Mouse (Mus musculus) neural tube, embryonic 11.5 days (tissue): ENCODE data around the gene Sh3kbp1. TPM values are rescaled to one million over a fixed set of nuclear protein-coding genes. Genes with fewer than 3 reads are reported as not detected.

Source experiments
- ATAC-seq: fragments of 200-750 bp; cut with Nextera tagmentation; 2 replicates; pipeline ENCODE4 v1.8.0; 2017; ENCODE audit warnings: moderate number of reproducible peaks, mild to moderate bottlenecking, moderate TSS enrichment, moderate library complexity; ENCODE audit not compliant: insufficient read depth, low FRiP score, low TSS enrichment
- DNase-seq: peaks from one replicate; pipeline ENCODE4 v3.0.0-alpha.2; 2015; ENCODE audit warnings: low spot score
- H3K27ac ChIP-seq: fragments of 300-500 bp; sonication (generic); 2 replicates; pipeline ENCODE4 v1.5.1; 2014; ENCODE audit warnings: low read depth, mild to moderate bottlenecking, low read length
- H3K27me3 ChIP-seq: fragments of 300-500 bp; sonication (generic); 2 replicates; pipeline ENCODE4 v1.6.1; 2014; ENCODE audit warnings: mild to moderate bottlenecking, low read length, mixed read lengths; ENCODE audit not compliant: control insufficient read depth, insufficient read depth
- H3K36me3 ChIP-seq: fragments of 300-500 bp; sonication (generic); 2 replicates; pipeline ENCODE4 v1.6.1; 2014; ENCODE audit warnings: mild to moderate bottlenecking, low read length, moderate library complexity, mixed read lengths; ENCODE audit not compliant: control insufficient read depth, insufficient read depth
- H3K4me1 ChIP-seq: fragments of 300-500 bp; sonication (generic); 2 replicates; pipeline ENCODE4 v1.6.1; 2014; ENCODE audit warnings: low read length, mixed read lengths; ENCODE audit not compliant: control insufficient read depth, insufficient read depth
- H3K4me2 ChIP-seq: fragments of 300-500 bp; sonication (generic); 2 replicates; pipeline ENCODE4 v1.6.1; 2014; ENCODE audit warnings: low read depth, mild to moderate bottlenecking, moderate library complexity
- H3K4me3 ChIP-seq: fragments of 300-500 bp; sonication (generic); 2 replicates; pipeline ENCODE4 v1.5.1; 2014; ENCODE audit warnings: low read depth, low read length
- H3K9ac ChIP-seq: fragments of 300-500 bp; sonication (generic); 2 replicates; pipeline ENCODE4 v1.6.1; 2014; ENCODE audit warnings: mild to moderate bottlenecking, low read length
- H3K9me3 ChIP-seq: fragments of 300-500 bp; sonication (generic); 2 replicates; pipeline ENCODE4 v1.6.1; 2016; ENCODE audit warnings: low read length; ENCODE audit not compliant: control insufficient read depth
- WGBS: fragments of 180-500 bp; shearing (Covaris S2); extraction: QIAGEN DNeasy Blood & Tissue Kit; methylation state at CpG from one replicate; pipeline ENCODE4 v1.1.7; 2014; 5-methylcytosine and 5-hydroxymethylcytosine counted together
- polyA plus RNA-seq: library from polyadenylated mRNA; unstranded; fragments of >200 nt; fragmentation: Nextera tagmentation; extraction: Ambion mirVana; gene quantifications from 2 replicates; pipeline ENCODE4 v1.2.1, GENCODE M21; 2014

The Sh3kbp1 gene
- polyA plus RNA-seq, 1 experiment from 2014 or later: 42.6 TPM

DNA sequence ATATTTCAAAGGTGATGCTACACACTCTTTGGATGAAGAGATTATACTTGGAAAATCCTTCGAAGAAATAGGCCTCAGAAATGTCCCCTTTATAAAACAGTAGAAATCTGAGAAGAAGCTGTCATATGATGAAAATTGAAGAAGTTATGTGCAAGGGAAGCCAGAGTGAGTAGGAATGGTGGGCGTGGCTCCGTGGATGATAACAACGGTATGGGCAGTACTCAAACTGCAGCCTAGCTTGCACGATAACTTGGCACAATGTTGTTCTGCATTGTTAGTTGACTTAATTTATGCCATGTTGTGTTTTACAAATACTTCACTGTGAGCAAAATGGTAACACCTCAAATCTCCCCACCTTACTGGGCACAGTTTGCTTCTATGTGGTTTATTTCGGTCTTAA, 368.7 kb downstream of the Sh3kbp1 start:
- DNase-seq (no peak), ATAC-seq (no peak)
- no peak overlapping the region for H3K4me2 ChIP-seq
- no peaks in the 10 kb centered on the region for H3K36me3 ChIP-seq
- H3K27me3 ChIP-seq: no peaks in the 10 kb centered on the region; the same call in 1 of the 2 replicates
- no peaks in the 10 kb centered on the region for H3K9me3 ChIP-seq
- no peak overlapping the region for H3K4me3 ChIP-seq
- H3K9ac ChIP-seq: no peak overlapping the region
- no peaks in the 10 kb centered on the region for H3K4me1 ChIP-seq
- 94% methylated on average over 6 of the region's 6 CpGs for WGBS
- H3K27ac ChIP-seq: no peak overlapping the region

Other genes starting within 250 kb of the Sh3kbp1 start
- gene Map7d2, start 212.7 kb upstream of the Sh3kbp1 start, polyA plus RNA-seq: 14.9 and 15.1 TPM in 2 replicates
- 25.7 and 25.9 TPM in 2 replicates for gene Bclaf3, start 100.6 kb upstream of the Sh3kbp1 start, polyA plus RNA-seq